Mouse (Mus musculus) neural tube, embryonic 14.5 days (tissue): ENCODE data around the gene Golph3l. TPM values are rescaled to one million over a fixed set of nuclear protein-coding genes. Genes with fewer than 3 reads are reported as not detected.

Experiments
- ATAC-seq: fragments of 200-750 bp; cut with Nextera tagmentation; 2 replicates; pipeline ENCODE4 v1.8.0; 2017; ENCODE audit warnings: low read depth, mild to moderate bottlenecking, moderate TSS enrichment, moderate library complexity
- H3K27ac ChIP-seq: fragments of 300-500 bp; sonication (generic); 2 replicates; pipeline ENCODE4 v1.5.1; 2014; ENCODE audit warnings: low read depth, mild to moderate bottlenecking, control low read depth, low read length, moderate library complexity, mixed read lengths
- H3K27me3 ChIP-seq: fragments of 300-500 bp; sonication (generic); 2 replicates; pipeline ENCODE4 v1.6.1; 2014; ENCODE audit warnings: low read length; ENCODE audit not compliant: control insufficient read depth, insufficient read depth
- H3K36me3 ChIP-seq: fragments of 300-500 bp; sonication (generic); 2 replicates; pipeline ENCODE4 v1.6.1; 2014; ENCODE audit warnings: low read length, mixed read lengths; ENCODE audit not compliant: control insufficient read depth, insufficient read depth
- H3K4me1 ChIP-seq: fragments of 300-500 bp; sonication (generic); 2 replicates; pipeline ENCODE4 v1.6.1; 2014; ENCODE audit warnings: low read length; ENCODE audit not compliant: control insufficient read depth, insufficient read depth
- H3K4me2 ChIP-seq: fragments of 300-500 bp; sonication (generic); 2 replicates; pipeline ENCODE4 v1.6.1; 2014; ENCODE audit warnings: mild to moderate bottlenecking, low read depth, low read length, control low read depth
- H3K4me3 ChIP-seq: fragments of 300-500 bp; sonication (generic); 2 replicates; pipeline ENCODE4 v1.5.1; 2014; ENCODE audit warnings: low read depth, low read length, control low read depth, mixed read lengths
- H3K9ac ChIP-seq: fragments of 300-500 bp; sonication (generic); replicated peaks from 2 replicates; pipeline ENCODE4 v1.6.1; 2014; ENCODE audit warnings: low read depth, mild to moderate bottlenecking, control low read depth, low read length, mixed read lengths
- H3K9me3 ChIP-seq: fragments of 300-500 bp; sonication (generic); 2 replicates; pipeline ENCODE4 v1.6.1; 2016; ENCODE audit warnings: low read length; ENCODE audit not compliant: control insufficient read depth
- WGBS: fragments of 180-500 bp; shearing (Covaris S2); extraction: QIAGEN DNeasy Blood & Tissue Kit; methylation state at CpG from one replicate; pipeline ENCODE4 v1.1.7; 2014; 5-methylcytosine and 5-hydroxymethylcytosine counted together
- polyA plus RNA-seq: library from polyadenylated mRNA; unstranded; fragments of >200 nt; fragmentation: Nextera tagmentation; extraction: Ambion mirVana; gene quantifications from 2 replicates; pipeline ENCODE4 v1.2.1, GENCODE M21; 2014

Gene Golph3l
- polyA plus RNA-seq, 1 experiment from 2014 or later = 29.5 TPM

GRCm38 (mm10) chr3:95662724-95663449 is 74.2 kb downstream of the Golph3l start:
- Histone ChIP-seq H3K9me3 (no peaks in the 10 kb centered on the region), H3K27me3 (no peaks in the 10 kb centered on the region), H3K36me3 (peaks cover 27% of the 10 kb centered on the region; the same call in 1 of the 2 replicates), H3K4me2 (no peak overlapping the region), H3K9ac (no peak overlapping the region), H3K4me1 (peaks cover 32% of the 10 kb centered on the region), H3K4me3 (no peak overlapping the region), H3K27ac (no peak overlapping the region)
- 86% methylated on average over 7 of the region's 7 CpGs for WGBS
- no peak for ATAC-seq

- Histone ChIP-seq H3K36me3 (peaks cover 27% of the 10 kb centered on the region; the same call in 1 of the 2 replicates), H3K9me3 (no peaks in the 10 kb centered on the region), H3K4me1 (peaks cover 35% of the 10 kb centered on the region), H3K27ac (no peak overlapping the region), H3K27me3 (no peaks in the 10 kb centered on the region), H3K9ac (no peak overlapping the region), H3K4me3 (no peak overlapping the region), H3K4me2 (no peak overlapping the region)
- WGBS = 75% methylated on average over 2 of the region's 2 CpGs
- no peak for ATAC-seq
These were observed 74.8 kb downstream of the Golph3l start for GRCm38 (mm10) chr3:95663486-95663885.

GRCm38 (mm10) chr3:95663969-95664608 is 75.4 kb downstream of the Golph3l start:
- Histone ChIP-seq H3K4me3 (no peak overlapping the region), H3K4me2 (no peak overlapping the region), H3K4me1 (peaks cover 35% of the 10 kb centered on the region), H3K36me3 (peaks cover 27% of the 10 kb centered on the region; the same call in 1 of the 2 replicates), H3K9ac (no peak overlapping the region), H3K27me3 (no peaks in the 10 kb centered on the region), H3K27ac (no peak overlapping the region), H3K9me3 (no peaks in the 10 kb centered on the region)
- no peak for ATAC-seq
- WGBS = 93% methylated on average over 3 of the region's 3 CpGs

- Histone ChIP-seq H3K9ac (no peak overlapping the region), H3K9me3 (no peaks in the 10 kb centered on the region), H3K4me3 (no peak overlapping the region), H3K4me2 (no peak overlapping the region), H3K4me1 (peaks cover 35% of the 10 kb centered on the region), H3K36me3 (peaks cover 27% of the 10 kb centered on the region; the same call in 1 of the 2 replicates), H3K27ac (no peak overlapping the region), H3K27me3 (no peaks in the 10 kb centered on the region)
- no peak for ATAC-seq
- WGBS = 82% methylated on average over 4 of the region's 4 CpGs
These were observed 76.2 kb downstream of the Golph3l start for GRCm38 (mm10) chr3:95664940-95665352.

- ATAC-seq = no peak
- WGBS = 76% methylated on average over 6 of the region's 6 CpGs
- H3K4me3 ChIP-seq = no peak overlapping the region
- no peaks in the 10 kb centered on the region for H3K9me3 ChIP-seq
- no peak overlapping the region for H3K9ac ChIP-seq
- H3K4me1 ChIP-seq = peaks cover 25% of the 10 kb centered on the region
- no peaks in the 10 kb centered on the region for H3K27me3 ChIP-seq
- H3K36me3 ChIP-seq = peaks cover 20% of the 10 kb centered on the region; the same call in 1 of the 2 replicates
- H3K27ac ChIP-seq = no peak overlapping the region
- no peak overlapping the region for H3K4me2 ChIP-seq
These were observed 77.5 kb downstream of the Golph3l start for GRCm38 (mm10) chr3:95666124-95666844.

GRCm38 (mm10) chr3:95667521-95667920 is 78.8 kb downstream of the Golph3l start:
- Histone ChIP-seq H3K27me3 (no peaks in the 10 kb centered on the region), H3K9me3 (no peaks in the 10 kb centered on the region), H3K9ac (no peak overlapping the region), H3K4me3 (no peak overlapping the region), H3K4me1 (peaks cover 17% of the 10 kb centered on the region), H3K27ac (peak overlapping the region; percentile 40), H3K36me3 (peaks cover 12% of the 10 kb centered on the region; the same call in 1 of the 2 replicates), H3K4me2 (no peak overlapping the region)
- 0 out of 2 replicates have a peak, but pooled peaks have one; percentile 26 for ATAC-seq
- whole genome bisulfite sequencing = 61% methylated on average over 4 of the region's 4 CpGs

GRCm38 (mm10) chr3:95668026-95668425 is 79.3 kb downstream of the Golph3l start:
- no peaks in the 10 kb centered on the region for H3K9me3 ChIP-seq
- peak overlapping the region; percentile 40 for H3K27ac ChIP-seq
- no peak overlapping the region for H3K9ac ChIP-seq
- no peak overlapping the region for H3K4me2 ChIP-seq
- H3K27me3 ChIP-seq = no peaks in the 10 kb centered on the region
- peaks cover 11% of the 10 kb centered on the region; the same call in 1 of the 2 replicates for H3K36me3 ChIP-seq
- 30% methylated on average over 7 of the region's 7 CpGs for WGBS
- H3K4me1 ChIP-seq = peaks cover 16% of the 10 kb centered on the region
- H3K4me3 ChIP-seq = no peak overlapping the region
- ATAC-seq = no peak
